Mouse (Mus musculus) cerebellum, postnatal 10 days (tissue): ENCODE measurements at regions not wholly inside any gene's neighbourhood (a gene's known extent, or its start where the extent isn't known, plus 50 kb on each side); places are given as distances from the start of the nearest gene placed in this dataset.
A peak's percentile ranks its signal among the peaks of the same experiment; 100 is the strongest.

Source experiments
- DNase-seq, 2 experiments: peaks; one replicate each; pipeline ENCODE4 v3.0.0; 2021; ENCODE audit warnings: mixed read lengths in 2 of 2

- DNase-seq = no peak
Measured at GRCm38 (mm10) chr5:95864252-95864651, 88.5 kb downstream of the E330014E10Rik start.

- DNase-seq = no peak
Measured at GRCm38 (mm10) chr5:95864725-95865492, 89.1 kb downstream of the E330014E10Rik start.

- no peak for DNase-seq
Measured at GRCm38 (mm10) chr5:95865516-95865915, 89.7 kb downstream of the E330014E10Rik start.

GRCm38 (mm10) chr5:95866848-95867495 lies 89.8 kb upstream of the Cxcl13 start:
- DNase-seq = no peak

GRCm38 (mm10) chr5:95870336-95870845 lies 86.4 kb upstream of the Cxcl13 start:
- DNase-seq = no peak

GRCm38 (mm10) chr5:95874969-95875368 lies 81.8 kb upstream of the Cxcl13 start:
- DNase-seq = peak in 1 of 2 experiments; percentile 8

GRCm38 (mm10) chr5:95880914-95881313 lies 75.8 kb upstream of the Cxcl13 start:
- DNase-seq = peak; percentile 48 to 55
